Mouse (Mus musculus): ENCODE data around the gene Kcnk16. TPM values are rescaled to one million over a fixed set of nuclear protein-coding genes. Genes with fewer than 3 reads are reported as not detected.
"Not testable (repeated sequence)": the region's sequence is repeated elsewhere in the genome, so short reads cannot be mapped to it uniquely, and the experiment has no call there.

Kcnk16 gene
- not detected for total RNA-seq (2021)

DNA sequence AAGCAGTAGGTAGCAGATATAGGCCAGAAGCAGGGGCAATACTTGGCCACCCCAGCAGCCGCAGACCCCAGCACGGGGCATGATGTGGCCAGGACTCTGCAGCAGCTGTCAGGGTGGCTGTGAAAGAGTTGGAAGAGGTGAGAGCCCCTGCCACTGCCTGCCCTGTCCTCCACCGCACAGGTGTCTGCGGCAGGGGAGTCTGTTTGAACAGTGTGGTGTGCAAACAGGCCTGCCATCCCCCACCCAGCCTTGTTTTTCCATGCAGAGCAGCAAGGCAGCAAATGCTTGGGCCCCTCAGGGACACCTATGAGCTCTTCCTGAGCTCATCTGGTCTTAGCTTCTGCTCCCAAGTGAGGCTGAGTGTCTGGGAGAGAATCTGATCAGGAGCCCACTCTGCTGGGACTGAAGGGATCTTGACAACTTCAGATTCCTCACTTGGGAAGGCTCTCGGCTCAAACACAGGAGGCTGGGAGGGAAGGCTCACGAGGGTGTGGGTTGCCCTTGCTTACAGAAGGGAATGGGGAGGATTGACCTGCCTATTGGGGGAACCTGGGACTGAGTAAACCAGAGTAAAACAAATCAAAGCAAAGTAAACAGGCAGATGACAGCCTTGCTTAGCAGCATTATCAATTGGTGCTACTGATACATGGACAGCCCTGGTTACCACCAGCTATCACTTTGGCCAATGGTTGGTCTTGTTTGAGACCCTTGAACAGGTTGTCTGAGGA is at the start of gene Kcnk16:
Kcnk16 (minus strand) TSS at position 118 of the 728 bp plus-strand sequence.
- DNase-seq (ENCODE audit: low spot score in 2 of 2), result no peak
- intact Hi-C loops (cut with DNase I), result loop anchor here (10.0 kb wide), 1 partner anchor 434 kb away; no protein-coding TSS in a partner anchor

DNA sequence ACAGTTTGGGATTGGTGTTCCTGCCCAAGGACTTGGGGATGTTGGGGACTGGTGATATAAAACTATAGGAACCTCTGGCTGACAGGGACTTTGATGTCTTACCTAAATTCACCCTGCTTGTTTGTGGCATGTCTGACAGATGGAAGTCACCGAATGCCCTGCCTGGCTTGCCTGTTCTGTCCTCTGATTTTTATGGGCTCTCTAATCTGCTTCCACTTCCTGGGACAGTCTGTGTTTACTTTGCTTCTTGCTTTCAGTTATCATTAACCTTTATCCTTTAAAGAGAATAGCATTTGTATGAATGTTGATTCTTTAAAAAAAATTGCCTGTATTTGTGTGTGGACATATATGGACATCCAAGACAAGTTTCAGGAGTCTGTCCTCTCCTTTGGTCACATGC is 46.1 kb upstream of the Kcnk16 start:
- DNase-seq (ENCODE audit: low spot score in 2 of 2), result no peak
- intact Hi-C loops (cut with DNase I), result no loop called here

DNA sequence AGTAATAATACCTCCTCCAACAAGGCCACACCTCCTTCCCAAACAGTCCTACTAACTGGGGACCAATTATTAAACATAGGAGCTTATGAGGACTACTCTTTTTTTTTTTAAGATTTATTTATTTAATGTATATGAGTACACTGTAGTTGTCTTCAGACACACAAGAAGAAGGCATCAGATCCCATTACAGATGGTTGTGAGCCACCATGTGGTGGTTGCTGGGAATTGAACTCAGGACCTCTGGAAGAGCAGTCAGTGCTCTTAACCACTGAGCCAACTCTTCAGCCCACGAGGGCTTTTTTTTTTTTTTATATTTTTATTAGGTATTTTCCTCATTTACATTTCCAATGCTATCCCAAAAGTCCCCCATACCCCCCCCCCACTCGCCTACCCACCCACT is 36.1 kb upstream of the Kcnk16 start:
- DNase-seq (ENCODE audit: low spot score in 2 of 2); intact Hi-C loops (cut with DNase I): not testable (repeated sequence)

DNA sequence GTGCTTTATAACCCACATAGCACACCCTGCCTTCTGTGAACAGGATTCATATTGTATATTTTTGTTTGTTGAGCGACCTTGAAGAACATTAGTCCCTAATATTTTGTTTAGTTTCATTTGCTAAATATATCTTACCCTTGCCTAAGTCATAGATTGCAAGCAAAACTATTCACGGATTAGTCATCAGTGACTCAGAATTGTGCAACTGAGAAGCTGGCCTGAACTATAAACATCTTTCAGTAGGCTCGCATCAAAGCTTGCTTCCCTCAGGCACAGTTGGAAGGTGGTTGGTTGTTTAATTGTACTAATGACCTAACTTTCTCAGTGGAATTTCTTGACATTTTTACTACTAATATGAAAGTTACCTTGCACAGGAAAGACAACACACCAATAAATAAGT is 29.1 kb upstream of the Kcnk16 start:
- peak in 1 of 2 experiments; percentile 17 for DNase-seq (ENCODE audit: low spot score in 2 of 2)
- intact Hi-C loops (cut with DNase I), result no loop called here

DNA sequence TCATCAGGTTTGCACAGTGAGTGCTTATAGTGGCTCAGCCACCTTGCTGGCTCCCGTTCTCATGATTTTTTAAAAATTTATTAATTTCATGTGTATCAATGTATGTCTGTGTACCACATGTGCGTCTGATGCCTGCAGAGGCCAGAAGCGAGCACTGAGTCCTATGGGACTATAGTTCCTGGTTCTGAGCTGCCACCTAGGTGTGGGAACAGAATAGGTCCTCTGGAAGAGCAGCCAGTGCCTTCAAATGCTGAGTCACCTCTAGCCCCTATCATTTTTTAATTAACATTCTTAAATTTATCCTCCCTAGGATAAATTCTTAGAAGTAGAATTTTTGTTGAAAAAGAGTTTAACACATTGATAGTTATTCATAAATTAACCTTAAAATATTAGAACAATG is 28.6 kb upstream of the Kcnk16 start:
- no peak for DNase-seq (ENCODE audit: low spot score in 2 of 2)
- intact Hi-C loops (cut with DNase I), result no loop called here

DNA sequence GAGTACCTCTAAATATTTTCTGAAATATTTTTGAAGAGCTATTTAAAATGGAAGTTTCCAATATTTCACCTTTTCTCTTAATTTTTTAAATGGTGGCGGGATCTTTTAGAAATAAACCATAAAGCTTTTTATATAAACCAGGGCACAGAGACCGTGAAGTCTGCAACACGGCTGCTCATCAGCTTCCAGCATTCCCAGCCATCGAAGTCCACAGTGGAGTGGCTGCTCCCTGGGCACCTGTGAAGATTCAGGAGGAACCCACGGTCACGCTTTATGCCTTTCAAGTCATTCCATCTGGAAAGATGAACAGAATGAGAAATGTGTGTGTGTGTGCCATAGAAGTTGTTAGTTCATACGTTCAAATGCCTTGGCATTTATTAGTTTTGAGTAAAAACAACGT is 25.9 kb upstream of the Kcnk16 start:
- peak in 1 of 2 experiments; percentile 9 for DNase-seq (ENCODE audit: low spot score in 2 of 2)
- intact Hi-C loops (cut with DNase I), result no loop called here

DNA sequence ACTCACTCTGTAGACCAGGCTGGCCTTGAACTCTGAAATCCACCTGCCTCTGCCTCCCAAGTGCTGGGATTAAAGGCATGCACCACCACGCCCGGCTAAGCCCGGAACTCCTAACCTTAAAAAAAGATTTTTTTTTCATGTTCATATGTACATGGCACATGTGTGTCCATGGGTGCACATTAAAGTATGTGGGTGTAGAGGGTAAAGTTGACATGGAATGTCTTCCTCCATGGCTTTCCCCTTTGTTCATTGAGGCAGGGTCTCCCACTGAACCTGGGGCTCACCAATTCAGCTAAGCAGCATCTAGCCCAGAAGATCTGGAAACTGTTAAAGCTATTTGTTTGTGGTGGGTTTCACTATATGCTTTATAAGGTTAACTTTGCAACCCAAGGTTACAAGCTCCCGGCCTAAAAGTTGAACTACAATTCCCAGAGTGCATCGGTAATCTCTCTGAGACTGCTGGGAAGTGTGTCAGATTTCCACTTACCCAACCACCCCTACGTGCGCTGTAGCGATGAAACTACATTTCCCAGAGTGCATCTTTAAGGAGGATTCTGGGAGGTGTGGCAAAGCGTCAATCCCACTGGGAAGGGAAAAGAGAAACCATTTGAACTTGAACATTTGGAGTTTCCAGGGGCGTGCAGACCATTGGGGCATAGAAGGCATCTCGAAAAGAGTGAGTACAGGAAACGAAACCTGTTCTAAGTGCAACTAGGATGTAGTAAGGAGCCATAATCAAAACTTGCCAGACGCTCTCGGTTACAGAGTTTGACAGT is 25.3 kb upstream of the Kcnk16 start, which contains the start of gene Nudt13:
Nudt13 (plus strand) TSS at position 581 of the 776 bp plus-strand sequence.
- DNase-seq (ENCODE audit: low spot score in 2 of 2), result peak; percentile 78 to 97
- intact Hi-C loops (cut with DNase I), result no loop called here

DNA sequence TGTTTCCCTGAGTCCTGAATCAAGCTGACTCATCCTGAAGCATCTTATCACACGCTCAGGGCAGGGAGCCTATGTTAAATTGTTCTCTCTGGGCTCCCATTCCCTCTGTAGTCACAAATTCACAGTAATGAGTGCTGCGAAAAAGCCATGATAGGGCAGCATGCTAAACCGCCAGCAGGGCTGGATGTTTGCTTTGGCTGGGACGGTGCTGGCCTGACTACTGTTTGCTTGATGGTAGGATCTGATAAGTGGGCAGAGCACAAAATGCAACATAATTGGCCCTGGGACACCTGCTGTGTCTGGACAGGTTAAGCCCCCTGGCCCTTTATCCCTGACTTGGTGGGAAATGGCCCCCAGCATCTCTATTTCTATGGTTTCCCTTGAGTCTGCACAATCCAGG is 22.4 kb upstream of the Kcnk16 start:
- intact Hi-C loops (cut with DNase I), result no loop called here
- DNase-seq (ENCODE audit: low spot score in 2 of 2), result no peak

DNA sequence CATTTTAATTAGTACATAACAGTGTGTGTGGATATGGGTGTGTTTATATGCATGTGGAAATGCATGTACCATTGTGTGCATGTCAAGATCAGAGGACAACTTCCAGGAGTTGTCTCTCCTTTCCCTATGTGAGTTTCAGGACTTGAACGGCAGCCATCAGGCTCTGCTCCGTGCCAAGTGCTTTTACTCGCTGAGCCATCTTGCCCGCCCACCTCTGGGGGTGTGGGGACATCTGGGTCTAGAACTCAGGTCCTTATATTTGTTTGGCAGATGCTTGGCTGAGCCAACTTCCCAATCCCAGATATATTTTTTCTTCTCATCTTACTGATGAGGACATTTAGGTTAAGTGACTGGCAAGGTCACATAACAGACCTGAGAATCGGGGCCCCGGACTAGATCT is 578 bp downstream of the Kcnk16 start:
- intact Hi-C loops (cut with DNase I), result loop anchor here (10.0 kb wide), 1 partner anchor 434 kb away; no protein-coding TSS in a partner anchor
- DNase-seq (ENCODE audit: low spot score in 2 of 2), result peak; percentile 27 to 79

DNA sequence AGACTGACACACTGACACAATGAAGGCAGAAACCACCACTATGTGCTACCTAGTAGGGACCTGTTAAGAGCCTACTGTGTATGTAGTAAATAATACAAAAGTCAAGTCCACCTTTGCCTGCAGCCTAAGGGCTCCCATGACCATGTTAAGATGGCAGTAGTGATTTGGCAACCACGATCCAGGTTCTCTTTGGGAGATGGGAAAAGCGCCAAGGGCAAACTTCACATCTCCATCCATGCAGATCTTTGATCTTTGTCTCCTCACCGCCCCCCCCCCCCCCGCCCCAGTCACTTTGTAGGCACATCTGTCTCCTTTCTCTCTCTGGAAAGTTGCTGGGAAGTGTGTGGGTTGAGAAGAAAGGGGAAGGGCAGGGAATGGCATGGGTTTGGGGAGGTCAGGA is 6.7 kb downstream of the Kcnk16 start:
- DNase-seq (ENCODE audit: low spot score in 2 of 2), result no peak
- intact Hi-C loops (cut with DNase I), result loop anchor here (5.0 to 10.0 kb wide), 2 partner anchors 75 to 428 kb away; no protein-coding TSS in a partner anchor

DNA sequence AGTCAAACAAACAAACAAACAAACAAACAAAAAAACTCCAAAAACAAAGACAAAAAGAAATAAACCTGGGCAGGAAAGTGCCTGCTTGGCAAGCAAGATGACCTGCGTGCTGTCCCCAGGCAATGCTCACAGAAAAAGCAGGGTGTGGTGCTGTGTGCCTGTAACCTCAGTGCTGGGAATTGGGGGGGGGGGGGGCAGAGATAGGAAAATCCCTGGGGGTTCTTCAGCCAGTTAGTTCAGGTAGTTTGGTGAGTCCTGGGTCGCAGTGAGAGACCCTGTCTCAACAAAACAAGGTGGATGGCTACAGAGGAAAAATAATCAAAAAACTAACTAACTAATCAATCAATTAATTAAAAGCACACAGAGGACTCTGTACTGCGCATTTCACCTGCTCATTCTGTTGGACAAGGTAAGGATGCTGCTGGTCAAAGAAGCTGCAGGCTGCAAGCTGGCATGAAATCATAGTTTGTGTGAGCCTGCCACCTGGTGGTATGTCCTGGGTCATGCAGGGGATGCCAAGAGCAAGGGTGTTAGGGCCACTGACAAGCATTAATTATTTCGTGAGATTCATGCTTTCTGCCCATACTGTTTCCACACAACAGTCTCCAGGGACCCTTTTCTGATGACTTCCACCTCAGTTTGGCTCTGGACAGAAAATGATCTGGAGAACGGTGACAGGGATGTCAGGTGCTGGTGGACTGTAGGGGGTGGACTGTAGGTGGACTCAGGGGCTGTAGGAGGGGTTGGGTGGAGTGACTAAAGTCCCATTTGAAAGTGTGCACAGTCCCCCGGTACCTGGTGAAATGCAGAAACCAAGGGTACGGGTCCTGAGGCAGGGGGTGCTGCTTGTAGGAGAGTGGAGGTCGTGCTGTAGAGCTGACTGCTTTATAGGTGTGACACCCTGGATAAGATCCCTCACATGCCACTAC is 10.6 kb downstream of the Kcnk16 start:
- intact Hi-C loops (cut with DNase I), result loop anchor here (1.0 to 10.0 kb wide), 2 partner anchors 144 to 554 kb away; no protein-coding TSS in a partner anchor

DNA sequence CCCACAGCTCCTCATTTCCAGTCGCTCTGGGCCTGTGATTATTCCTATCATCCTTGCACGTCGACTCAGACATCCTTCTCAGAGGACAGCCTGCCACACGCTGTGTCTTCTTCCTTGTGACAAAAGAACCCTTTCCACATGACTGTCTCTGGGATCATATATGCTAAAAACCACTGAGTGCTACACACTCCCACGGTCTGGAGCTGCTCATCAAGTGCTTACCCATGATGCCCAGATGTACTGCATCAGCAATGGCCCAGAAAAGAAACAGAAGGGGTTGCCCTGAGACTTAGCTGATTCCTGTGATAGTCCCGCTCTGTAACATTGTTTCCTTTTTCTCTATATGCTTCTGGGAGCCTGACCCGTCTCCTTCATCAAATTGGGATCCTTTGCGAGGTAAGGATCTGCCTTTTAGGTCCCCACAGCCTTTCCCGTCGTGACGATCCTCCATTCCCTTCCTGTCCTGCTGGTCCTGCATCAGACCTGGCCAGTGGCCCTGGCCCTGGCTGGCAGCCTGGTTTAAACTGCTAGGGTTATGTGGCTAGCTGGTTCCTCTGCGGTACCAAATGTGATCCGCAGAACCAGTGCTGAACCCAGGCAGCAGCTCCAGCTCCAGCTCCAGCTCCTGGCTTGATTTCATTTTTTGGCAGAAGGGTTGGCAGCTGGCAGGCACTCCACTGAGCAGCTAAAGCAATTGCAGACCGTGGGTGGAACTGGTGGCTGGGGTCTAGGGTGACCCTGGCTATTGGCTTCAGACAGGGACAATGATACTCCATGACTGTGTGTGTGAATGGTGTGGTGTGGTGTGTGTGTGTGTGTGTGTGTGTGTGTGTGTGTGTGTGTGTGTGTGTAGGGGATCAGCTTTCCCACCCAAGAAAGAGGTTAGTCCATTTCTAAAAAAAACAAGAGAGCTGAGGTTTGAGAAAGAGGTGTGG is 18.5 kb downstream of the Kcnk16 start:
- intact Hi-C loops (cut with DNase I), result loop anchor here (10.0 kb wide), 1 partner anchor 546 kb away; no protein-coding TSS in a partner anchor
- DNase-seq (ENCODE audit: low spot score in 2 of 2), result peak; percentile 34 to 56

More for the DNA sequence above, 10.6 kb downstream of the Kcnk16 start:
- DNase-seq (ENCODE audit: low spot score in 2 of 2), result peak; percentile 81 to 83

DNA sequence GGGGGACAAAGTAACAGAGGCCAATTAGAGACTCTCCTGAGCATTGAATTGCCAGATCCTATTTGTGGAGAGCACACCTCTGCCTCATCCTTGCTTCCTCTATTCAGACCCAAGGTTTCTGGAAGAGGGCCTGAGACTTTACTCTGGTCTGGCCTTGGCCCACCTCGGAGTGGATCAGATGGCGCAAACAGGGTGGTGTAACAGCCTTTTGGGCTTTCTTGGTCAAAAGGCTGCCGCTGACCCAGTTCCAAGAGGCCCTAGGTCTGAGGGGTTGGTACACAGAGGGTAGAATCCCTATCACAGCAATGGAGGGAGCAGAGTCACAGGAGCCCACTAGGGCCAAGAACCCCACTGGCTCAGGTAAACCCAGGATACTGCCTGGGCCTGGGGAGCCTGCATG is 21.0 kb downstream of the Kcnk16 start:
- no peak for DNase-seq (ENCODE audit: low spot score in 2 of 2)
- intact Hi-C loops (cut with DNase I), result loop anchor here (2.0 kb wide), 1 partner anchor 19 kb away; no protein-coding TSS in a partner anchor

DNA sequence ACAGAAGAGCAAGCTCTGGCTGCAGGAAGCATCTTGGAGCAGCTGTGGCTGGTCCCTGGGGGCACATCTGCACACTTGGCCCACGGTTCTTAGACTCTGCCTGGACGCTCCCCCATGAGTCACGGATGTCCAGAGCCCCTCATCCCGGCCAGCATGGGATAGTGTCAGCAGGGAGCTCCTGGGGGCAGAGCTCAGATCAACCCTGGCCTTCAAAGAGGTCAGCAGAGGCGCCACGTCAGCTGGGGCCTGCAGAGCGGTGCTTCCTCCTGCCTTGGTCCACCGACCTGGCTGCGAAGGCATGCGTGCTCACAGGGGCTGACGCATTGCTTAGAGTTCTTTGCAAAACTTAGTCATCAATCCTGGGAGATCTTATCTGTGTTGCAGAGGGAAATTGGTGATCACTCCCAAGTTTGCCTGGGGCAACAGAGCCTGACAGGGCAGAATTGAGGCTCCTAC is 22.2 kb downstream of the Kcnk16 start:
- intact Hi-C loops (cut with DNase I), result no loop called here
- no peak for DNase-seq (ENCODE audit: low spot score in 2 of 2)

DNA sequence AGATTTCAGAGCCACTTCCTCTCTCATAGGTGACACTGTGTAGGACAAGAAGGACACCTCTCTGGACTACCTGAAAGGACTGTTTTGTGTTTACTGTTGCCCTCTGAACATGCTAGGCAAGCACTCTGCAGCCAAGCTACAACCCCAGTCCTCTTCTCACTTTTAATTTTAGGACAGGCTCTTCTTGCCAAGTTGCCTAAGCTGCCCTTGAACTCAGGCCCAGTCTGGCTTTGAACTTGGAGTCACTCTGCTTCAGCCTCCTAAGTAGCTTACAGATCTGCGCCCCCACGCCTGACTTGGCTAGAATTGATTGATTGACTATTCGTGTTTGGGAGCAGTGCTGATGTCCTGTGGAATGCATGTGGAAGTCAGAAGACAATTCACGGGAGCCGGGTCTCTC is 23.1 kb downstream of the Kcnk16 start:
- intact Hi-C loops (cut with DNase I), result no loop called here
- DNase-seq (ENCODE audit: low spot score in 2 of 2), result no peak

DNA sequence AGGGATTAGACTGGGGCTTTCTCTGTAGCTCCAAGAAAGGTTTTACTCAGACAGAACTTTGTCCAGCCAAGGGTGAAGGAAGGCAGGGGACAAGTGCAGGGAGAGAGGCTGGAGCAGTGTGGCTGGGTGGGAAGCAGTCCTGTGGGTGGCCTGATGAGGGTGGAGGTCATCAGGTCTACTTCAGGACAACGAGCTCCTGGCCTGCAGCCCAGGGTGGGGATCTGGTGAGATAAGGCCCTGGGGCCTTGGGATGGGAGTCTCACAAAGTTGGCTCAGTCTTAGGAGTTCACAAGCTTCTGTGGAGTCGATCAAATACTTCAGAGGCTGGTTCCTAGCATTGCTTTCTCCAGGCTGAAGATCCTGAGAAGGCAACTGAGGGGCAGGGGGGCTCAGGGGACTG is 23.7 kb downstream of the Kcnk16 start:
- intact Hi-C loops (cut with DNase I), result no loop called here
- DNase-seq (ENCODE audit: low spot score in 2 of 2), result no peak

DNA sequence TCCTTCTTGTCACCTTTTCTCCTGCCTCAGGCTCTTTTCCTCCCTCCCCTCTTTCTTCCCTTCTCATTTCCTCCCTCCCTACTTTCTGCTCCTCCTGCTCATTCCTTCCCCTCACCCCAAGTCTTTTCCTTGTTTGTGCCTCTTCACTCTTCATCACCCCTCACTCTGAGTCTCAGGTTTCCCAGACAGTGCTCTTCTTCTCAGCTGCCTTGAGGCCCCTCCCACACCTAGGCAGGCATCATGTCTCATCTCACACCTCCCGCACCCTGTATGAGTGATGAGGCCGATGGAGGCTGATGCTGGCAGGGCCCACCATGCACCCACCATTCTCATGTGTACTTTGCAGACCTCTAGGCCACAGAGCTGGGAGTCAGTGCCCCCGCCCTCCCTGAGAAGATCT is 25.8 kb downstream of the Kcnk16 start:
- peak in 1 of 2 experiments; percentile 32 for DNase-seq (ENCODE audit: low spot score in 2 of 2)
- intact Hi-C loops (cut with DNase I), result no loop called here

DNA sequence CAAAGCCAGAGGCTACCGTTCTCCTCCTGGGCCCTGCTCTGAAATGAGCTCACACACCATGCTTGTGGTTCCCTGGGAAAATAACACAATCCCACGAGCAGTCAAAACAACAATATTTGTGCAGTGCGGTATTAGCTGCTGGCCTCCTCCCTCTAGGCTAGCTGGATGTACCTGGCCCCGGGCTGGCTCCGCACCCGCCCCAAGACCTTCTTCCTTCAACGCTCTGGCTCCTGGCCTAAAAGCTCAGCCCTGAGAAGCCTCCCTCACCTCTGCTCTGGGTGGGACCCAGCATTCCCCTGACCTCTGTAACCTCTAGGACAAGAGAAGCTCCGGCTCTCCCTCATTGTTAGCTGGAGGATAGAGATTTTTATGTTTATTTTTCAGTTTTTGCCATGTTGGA is 26.5 kb downstream of the Kcnk16 start:
- intact Hi-C loops (cut with DNase I), result no loop called here

More for the DNA sequence above, 26.5 kb downstream of the Kcnk16 start:
- DNase-seq (ENCODE audit: low spot score in 2 of 2), result no peak
